7 mouse cellular contexts compared by ENCODE assay signal in the genomic region with DNA sequence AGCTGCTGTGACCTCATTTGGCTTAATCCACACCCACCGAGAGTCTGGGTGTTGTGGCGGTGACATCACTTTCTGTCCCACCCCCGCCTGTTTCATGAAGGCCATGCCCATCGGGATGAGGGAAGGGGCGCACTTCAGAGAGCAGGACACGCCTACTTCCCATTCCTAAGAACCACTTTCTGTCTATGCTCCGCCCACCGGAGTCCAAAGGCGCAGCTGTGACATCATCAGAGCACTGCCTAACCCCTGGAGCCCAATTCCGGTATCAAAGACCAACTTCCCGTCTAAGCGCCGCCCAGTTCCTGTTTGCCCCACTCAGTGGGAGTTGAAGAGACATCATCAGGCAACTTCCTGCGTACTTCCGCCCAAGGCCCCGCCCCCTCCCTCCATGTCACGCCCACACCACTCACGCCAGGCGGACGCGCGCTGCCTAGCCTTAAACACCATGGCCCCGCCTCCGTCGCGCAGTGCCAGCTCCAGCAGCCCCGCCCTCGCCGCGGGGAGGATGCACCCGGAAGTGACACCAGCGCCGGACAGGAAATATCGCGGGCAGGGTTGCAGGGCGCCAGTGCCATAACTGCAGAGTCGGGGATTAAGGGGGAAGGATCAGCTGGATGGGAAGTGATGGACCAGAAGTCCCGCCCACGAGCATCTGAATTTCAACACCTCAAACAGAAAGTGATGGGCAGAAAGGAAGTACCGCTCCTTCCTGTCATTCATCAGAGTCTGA. TPM values are rescaled to one million over a fixed set of nuclear protein-coding genes. Genes with fewer than 3 reads are reported as not detected.
DNase-seq lines count a peak whose midpoint lies in the region; ATAC-seq and TF ChIP-seq lines count a peak whose summit lies in the region.

No protein-coding gene starts in this region.

- no peaks in the 10 kb centered on the region for H3K4me1 ChIP-seq in forebrain, embryonic 11.5 days (replicated peaks; ENCODE audit: control insufficient read depth, insufficient read depth, low read length)
- no peaks in the 10 kb centered on the region for H3K4me1 ChIP-seq in hindbrain, embryonic 11.5 days (replicated peaks; ENCODE audit: control insufficient read depth, insufficient read depth, low read length)
- no peaks in the 10 kb centered on the region for H3K4me1 ChIP-seq in limb, embryonic 10.5 days
- H3K4me1 ChIP-seq in midbrain, embryonic 16.5 days (ENCODE audit: control insufficient read depth, insufficient read depth, low read length), result no peaks in the 10 kb centered on the region

- no peaks in the 10 kb centered on the region for H3K27me3 ChIP-seq in Patski
- H3K27me3 ChIP-seq in forebrain, embryonic 11.5 days (ENCODE audit: control insufficient read depth, insufficient read depth, low read length), result no peaks in the 10 kb centered on the region
- H3K27me3 ChIP-seq in hindbrain, embryonic 11.5 days (ENCODE audit: control insufficient read depth, insufficient read depth, low read length), result no peaks in the 10 kb centered on the region
- H3K27me3 ChIP-seq in limb, embryonic 10.5 days (ENCODE audit: low read depth, poor library complexity, severe bottlenecking), result no peaks in the 10 kb centered on the region
- H3K27me3 ChIP-seq in midbrain, embryonic 16.5 days (ENCODE audit: control insufficient read depth, insufficient read depth, low read depth, low read length), result no peaks in the 10 kb centered on the region

- no peak for DNase-seq in Patski (ENCODE audit: low read depth, low spot score)
- peak; percentile 62 for DNase-seq in c-Kit-positive CD71-positive TER-119-negative erythroid progenitor cells, embryonic 14.5 days (ENCODE audit: low read depth)
- peak; percentile 92 for DNase-seq in forebrain, embryonic 11.5 days (ENCODE audit: low spot score)
- peak; percentile 90 for DNase-seq in hindbrain, embryonic 11.5 days (ENCODE audit: low spot score)
- DNase-seq in limb, embryonic 10.5 days (ENCODE audit: low spot score), result peak; percentile 91
- DNase-seq in spleen, postnatal 4 days (ENCODE audit: low spot score in 2 of 2), result peak; percentile 83 to 89

- no peaks in the 10 kb centered on the region; the same call in 1 of the 2 replicates for H3K36me3 ChIP-seq in forebrain, embryonic 11.5 days (ENCODE audit: control insufficient read depth, insufficient read depth, low read length)
- peaks cover 4% of the 10 kb centered on the region; the same call in 1 of the 2 replicates for H3K36me3 ChIP-seq in hindbrain, embryonic 11.5 days (ENCODE audit: control insufficient read depth, insufficient read depth, low read length)
- peaks cover 43% of the 10 kb centered on the region for H3K36me3 ChIP-seq in limb, embryonic 10.5 days
- H3K36me3 ChIP-seq in midbrain, embryonic 16.5 days (ENCODE audit: control insufficient read depth, insufficient read depth, low read length), result peaks cover 21% of the 10 kb centered on the region

- H3K9me3 ChIP-seq in forebrain, embryonic 11.5 days (ENCODE audit: control insufficient read depth, low read length), result peaks cover 30% of the 10 kb centered on the region
- H3K9me3 ChIP-seq in hindbrain, embryonic 11.5 days (ENCODE audit: control insufficient read depth, low read length), result peaks cover 11% of the 10 kb centered on the region
- H3K9me3 ChIP-seq in limb, embryonic 10.5 days (replicated peaks), result peaks cover 37% of the 10 kb centered on the region
- H3K9me3 ChIP-seq in midbrain, embryonic 16.5 days (replicated peaks; ENCODE audit: control insufficient read depth, low read length, poor library complexity, severe bottlenecking), result peaks cover 36% of the 10 kb centered on the region

- H3K9ac ChIP-seq in forebrain, embryonic 11.5 days (ENCODE audit: low read length), result no peak overlapping the region
- peak overlapping the region; percentile 32; the same call in 1 of the 2 replicates for H3K9ac ChIP-seq in hindbrain, embryonic 11.5 days (ENCODE audit: low read depth, low read length)
- H3K9ac ChIP-seq in midbrain, embryonic 16.5 days (ENCODE audit: low read depth, low read length), result peak overlapping the region; percentile 33; the same call in 1 of the 2 replicates

- WGBS in forebrain, embryonic 11.5 days, result 9% methylated on average over 40 of the region's 40 CpGs
- 6% methylated on average over 40 of the region's 40 CpGs for WGBS in hindbrain, embryonic 11.5 days
- WGBS in limb, embryonic 10.5 days, result 5% methylated on average over 40 of the region's 40 CpGs
- 7% methylated on average over 40 of the region's 40 CpGs for WGBS in midbrain, embryonic 16.5 days

- H3K4me3 ChIP-seq in forebrain, embryonic 11.5 days (ENCODE audit: low read depth, low read length), result peak overlapping the region; percentile 54
- peak overlapping the region; percentile 57 for H3K4me3 ChIP-seq in hindbrain, embryonic 11.5 days (ENCODE audit: low read depth, low read length)
- H3K4me3 ChIP-seq in limb, embryonic 10.5 days, result peak overlapping the region; percentile 76
- H3K4me3 ChIP-seq in midbrain, embryonic 16.5 days (ENCODE audit: low read depth, low read length), result peak overlapping the region; percentile 67

- TF ChIP-seq CTCF in Patski (IDR thresholded peaks at IDR 0.05), result no peak

- CTCF ChIA-PET in Patski (lab: Charles Lee), result no interaction called here

- in situ Hi-C loops in Patski (cut with MboI; ENCODE audit: low pct_unique_long_range_greater_than_20kb), result loop anchor here (10.0 kb wide), 1 partner anchor 578 kb away; a partner anchor contains a TSS

- peak; percentile 27 for ATAC-seq in Patski
- peak; percentile 47 for ATAC-seq in forebrain, embryonic 11.5 days (replicated peaks; ENCODE audit: low FRiP score)
- ATAC-seq in hindbrain, embryonic 11.5 days (ENCODE audit: low FRiP score), result peak; percentile 61
- peak; percentile 78 for ATAC-seq in midbrain, embryonic 16.5 days

- POLR2A ChIA-PET in Patski (lab: Charles Lee), result no interaction called here

- H3K27ac ChIP-seq in forebrain, embryonic 11.5 days (ENCODE audit: low read depth, low read length), result peak overlapping the region; percentile 75
- peak overlapping the region; percentile 92 for H3K27ac ChIP-seq in hindbrain, embryonic 11.5 days (ENCODE audit: low read depth, low read length)
- H3K27ac ChIP-seq in limb, embryonic 10.5 days, result peak overlapping the region; percentile 93
- H3K27ac ChIP-seq in midbrain, embryonic 16.5 days (ENCODE audit: low read length), result peak overlapping the region; percentile 99

- peak overlapping the region; percentile 48 for H3K4me2 ChIP-seq in forebrain, embryonic 11.5 days (ENCODE audit: low read depth, low read length, severe bottlenecking)
- H3K4me2 ChIP-seq in hindbrain, embryonic 11.5 days (replicated peaks; ENCODE audit: low read depth, low read length), result peak overlapping the region; percentile 37; the same call in 1 of the 2 replicates
- peak overlapping the region; percentile 41 for H3K4me2 ChIP-seq in midbrain, embryonic 16.5 days (ENCODE audit: low read length)

RNA-seq across cellular contexts. Expression of a gene that starts 2.0 kb away (rescaled TPM):
- 29.7 TPM for polyA plus RNA-seq in Patski (2021)
- 3.3 and 4.4 TPM in 2 replicates for polyA plus RNA-seq in forebrain, embryonic 11.5 days (2014; fragmentation: Nextera tagmentation; extraction: Ambion mirVana)
- 4.4 and 4.8 TPM in 2 replicates for polyA plus RNA-seq in hindbrain, embryonic 11.5 days (2014; fragmentation: Nextera tagmentation; extraction: Ambion mirVana)
- polyA plus RNA-seq in limb, embryonic 10.5 days (2016; fragmentation: Nextera tagmentation; extraction: Ambion mirVana), result 7.0 and 8.1 TPM in 2 replicates
- 13.7 and 18.1 TPM in 2 replicates for polyA plus RNA-seq in midbrain, embryonic 16.5 days (2015; fragmentation: Nextera tagmentation; extraction: Ambion mirVana)

Comparison
In these comparisons a context has a peak if more than half of its experiments do, and no peak if none do; other contexts are left out.
1. ATAC-seq: peak in every context shown above with its lines; median percentile 78 in midbrain, embryonic 16.5 days; 61 in hindbrain, embryonic 11.5 days; 47 in forebrain, embryonic 11.5 days; 27 in Patski.